Mouse (Mus musculus) Patski (cell line): ENCODE data around the gene Itgb3bp. TPM values are rescaled to one million over a fixed set of nuclear protein-coding genes. Genes with fewer than 3 reads are reported as not detected.

Experiments used
- ATAC-seq: fragments of 100-300 bp; one replicate; pipeline ENCODE4 v1.8.0; 2021
- CTCF ChIA-PET: fragments of 350-600 bp; sonication (Branson Sonifier 250); formaldehyde crosslinking; loops from one replicate; lab custom pipeline; 2022; ENCODE audit warnings: inconsistent platforms; lab: Charles Lee
- POLR2A ChIA-PET: fragments of 350-600 bp; sonication (Branson Sonifier 250); formaldehyde crosslinking; loops from one replicate; lab custom pipeline; 2022; ENCODE audit warnings: antibody characterized with exemption, inconsistent platforms; lab: Charles Lee
- DNase-seq: peaks from one replicate; pipeline ENCODE4 v3.0.0-alpha.2; 2011; ENCODE audit warnings: low read depth, low spot score
- H3K27me3 ChIP-seq: fragments of 371-371 bp; one replicate; pipeline ENCODE4 v1.5.1; 2021
- CTCF ChIP-seq: fragments of 100-300 bp; IDR thresholded peaks from one replicate; pipeline ENCODE4 v1.5.1; 2021
- in situ Hi-C: fragments of 300-500 bp; cut with MboI; formaldehyde crosslinking; loops from 3 replicates; pipeline ENCODE4 v1.11.1; 2018; ENCODE audit warnings: low pct_unique_long_range_greater_than_20kb, mixed read lengths
- polyA plus RNA-seq: library from polyadenylated mRNA; unstranded; gene quantifications from one replicate; pipeline ENCODE4 v1.2.3, GENCODE M21; 2021

Itgb3bp gene
- polyA plus RNA-seq, 1 experiment from 2014 or later, result 4.3 TPM

- ChIA-PET POLR2A (interaction anchor here (0.7 kb wide), 1 partner anchor 1176 kb away, joined by 4 read pairs; no protein-coding TSS in a partner anchor), CTCF (no interaction called here)
- no peak for TF ChIP-seq CTCF
- no peak for DNase-seq
- H3K27me3 ChIP-seq, result no peaks in the 10 kb centered on the region
- in situ Hi-C loops, result no loop called here
- no peak for ATAC-seq
Measured at GRCm38 (mm10) chr4:99936278-99936677, 6.7 kb upstream of the Itgb3bp start.

GRCm38 (mm10) chr4:99934859-99935258 lies 5.2 kb upstream of the Itgb3bp start:
- CTCF ChIA-PET, result interaction anchor here (1.0 kb wide), 1 partner anchor 10 kb away, joined by 3 read pairs; no protein-coding TSS in a partner anchor
- H3K27me3 ChIP-seq, result no peaks in the 10 kb centered on the region
- DNase-seq (no peak), ATAC-seq (no peak)
- in situ Hi-C loops, result no loop called here
- POLR2A ChIA-PET, result no interaction called here
- no peak for TF ChIP-seq CTCF

- no peaks in the 10 kb centered on the region for H3K27me3 ChIP-seq
- ATAC-seq, result no peak
- TF ChIP-seq CTCF, result no peak
- DNase-seq, result no peak
- ChIA-PET CTCF (no interaction called here), POLR2A (interaction anchor here (0.7 kb wide), 1 partner anchor 103 kb away, joined by 3 read pairs; the partner anchor contains the start of gene Efcab7)
- in situ Hi-C loops, result no loop called here
Measured at GRCm38 (mm10) chr4:99931807-99932206, 2.2 kb upstream of the Itgb3bp start.

- DNase-seq (no peak), ATAC-seq (no peak)
- TF ChIP-seq CTCF, result no peak
- ChIA-PET POLR2A (interaction anchor here (0.7 kb wide), 1 partner anchor 102 kb away, joined by 3 read pairs; the partner anchor contains the start of gene Efcab7), CTCF (interaction anchor here (0.9 kb wide), 1 partner anchor 16 kb away, joined by 3 read pairs; no protein-coding TSS in a partner anchor)
- no peaks in the 10 kb centered on the region for H3K27me3 ChIP-seq
- in situ Hi-C loops, result no loop called here
Measured at GRCm38 (mm10) chr4:99931240-99931580, 1.6 kb upstream of the Itgb3bp start.

GRCm38 (mm10) chr4:99930518-99931239 lies 1.1 kb upstream of the Itgb3bp start:
- ATAC-seq, result no peak
- ChIA-PET POLR2A (no interaction called here), CTCF (interaction anchor here (0.9 kb wide), 1 partner anchor 16 kb away, joined by 3 read pairs; no protein-coding TSS in a partner anchor)
- no peak for DNase-seq
- no peak for TF ChIP-seq CTCF
- no peaks in the 10 kb centered on the region for H3K27me3 ChIP-seq
- in situ Hi-C loops, result no loop called here

- POLR2A ChIA-PET, result interaction anchor here (0.6 kb wide), 1 partner anchor 459 kb away, joined by 4 read pairs; no protein-coding TSS in a partner anchor
- TF ChIP-seq CTCF, result no peak
- in situ Hi-C loops, result no loop called here
- no peak for DNase-seq
- no peaks in the 10 kb centered on the region for H3K27me3 ChIP-seq
- ATAC-seq, result peak; percentile 75
- CTCF ChIA-PET, result interaction anchor here (1.3 kb wide), 1 partner anchor 16 kb away, joined by 3 read pairs; no protein-coding TSS in a partner anchor
Measured at GRCm38 (mm10) chr4:99929149-99929612, 432 bp downstream of the Itgb3bp start, which contains the start of gene Pgm1. Gene Pgm1 (plus strand): TSS chr4:99929414.

GRCm38 (mm10) chr4:99928521-99928920 lies 1.1 kb downstream of the Itgb3bp start:
- in situ Hi-C loops, result no loop called here
- no peak for TF ChIP-seq CTCF
- POLR2A ChIA-PET, result interaction anchor here (0.6 kb wide), 1 partner anchor 460 kb away, joined by 4 read pairs; no protein-coding TSS in a partner anchor
- CTCF ChIA-PET, result interaction anchor here (1.3 kb wide), 1 partner anchor 15 kb away, joined by 3 read pairs; no protein-coding TSS in a partner anchor
- no peaks in the 10 kb centered on the region for H3K27me3 ChIP-seq
- no peak for DNase-seq
- ATAC-seq, result no peak

- no peaks in the 10 kb centered on the region for H3K27me3 ChIP-seq
- no peak for TF ChIP-seq CTCF
- no peak for ATAC-seq
- in situ Hi-C loops, result no loop called here
- CTCF ChIA-PET, result interaction anchor here (1.9 kb wide), 1 partner anchor 13 kb away, joined by 8 read pairs; no protein-coding TSS in a partner anchor
- DNase-seq, result no peak
- POLR2A ChIA-PET, result interaction anchor here (0.9 kb wide), 1 partner anchor 16 kb away, joined by 7 read pairs; no protein-coding TSS in a partner anchor
Measured at GRCm38 (mm10) chr4:99926380-99926779, 3.2 kb downstream of the Itgb3bp start.

- H3K27me3 ChIP-seq, result no peaks in the 10 kb centered on the region
- DNase-seq (no peak), ATAC-seq (no peak)
- CTCF ChIA-PET, result interaction anchor here (1.5 to 2.2 kb wide), 2 partner anchors 13 to 15 kb away, joined by 3 to 8 read pairs; partner anchors contain the start of genes Itgb3bp and Pgm1
- peak; percentile 50 for TF ChIP-seq CTCF
- POLR2A ChIA-PET, result interaction anchor here (0.5 kb wide), 1 partner anchor 555 kb away, joined by 3 read pairs; no protein-coding TSS in a partner anchor
- in situ Hi-C loops, result no loop called here
Measured at GRCm38 (mm10) chr4:99913894-99914451, 15.6 kb downstream of the Itgb3bp start.

- CTCF ChIA-PET, result interaction anchor here (0.7 to 1.5 kb wide), 5 partner anchors 8 to 535 kb away, joined by 3 to 5 read pairs (median 4); no protein-coding TSS in a partner anchor
- TF ChIP-seq CTCF, result no peak
- no peak for ATAC-seq
- no peaks in the 10 kb centered on the region for H3K27me3 ChIP-seq
- in situ Hi-C loops, result no loop called here
- DNase-seq, result no peak
- POLR2A ChIA-PET, result no interaction called here
Measured at GRCm38 (mm10) chr4:99882405-99882804, 47.2 kb downstream of the Itgb3bp start.
